9 mouse cellular contexts compared by ENCODE assay signal in genomic region chr13:72412656-72413055, GRCm38 (mm10).
"Had no signal": no experiment of that assay in that cellular context is flagged by ENCODE, and none has a peak within 500 bp of the region (broad histone marks: within the 10 kb centered on the region; RNA-seq: fewer than 3 reads in every experiment).

No protein-coding gene starts in this region.

- DNase-seq: forebrain, postnatal 0 days; gastrocnemius, postnatal 14 days; gastrocnemius, postnatal 36 days; heart, adult 18-20 months; heart, postnatal 14 days; heart, postnatal 36 days; liver; liver, embryonic 13.5 days; liver, postnatal 0 days had no signal
